Mouse (Mus musculus): ENCODE results near the gene Nat8f2. TPM values are rescaled to one million over a fixed set of nuclear protein-coding genes. Genes with fewer than 3 reads are reported as not detected.
"Not testable (repeated sequence)": the region's sequence is repeated elsewhere in the genome, so short reads cannot be mapped to it uniquely, and the experiment has no call there.

Nat8f2 gene
- polyA plus RNA-seq, 1 experiment: 0.31 TPM

GRCm38 (mm10) chr6:85839982-85840381 is 29.0 kb downstream of the Nat8f2 start:
- 54% methylated on average over 4 of the region's 4 CpGs for WGBS
- no peak overlapping the region for H3K27ac ChIP-seq (ENCODE audit: insufficient read depth, low read length)
- peak in 1 of 2 experiments; percentile 48 for DNase-seq
- TF ChIP-seq POLR2A (IDR thresholded peaks at IDR 0.05; ENCODE audit: borderline replicate concordance, insufficient read depth, low read length) (no peak), CTCF (IDR thresholded peaks at IDR 0.05; ENCODE audit: borderline replicate concordance, insufficient read depth, low read depth, low read length) (no peak)
- H3K27me3 ChIP-seq (ENCODE audit: control insufficient read depth, insufficient read depth, low read length): no peaks in the 10 kb centered on the region
- no peak overlapping the region for H3K4me3 ChIP-seq (replicated peaks; ENCODE audit: insufficient read depth, low read depth, low read length)
- H3K4me1 ChIP-seq (ENCODE audit: control insufficient read depth, insufficient read depth, low read length): no peaks in the 10 kb centered on the region

DNA sequence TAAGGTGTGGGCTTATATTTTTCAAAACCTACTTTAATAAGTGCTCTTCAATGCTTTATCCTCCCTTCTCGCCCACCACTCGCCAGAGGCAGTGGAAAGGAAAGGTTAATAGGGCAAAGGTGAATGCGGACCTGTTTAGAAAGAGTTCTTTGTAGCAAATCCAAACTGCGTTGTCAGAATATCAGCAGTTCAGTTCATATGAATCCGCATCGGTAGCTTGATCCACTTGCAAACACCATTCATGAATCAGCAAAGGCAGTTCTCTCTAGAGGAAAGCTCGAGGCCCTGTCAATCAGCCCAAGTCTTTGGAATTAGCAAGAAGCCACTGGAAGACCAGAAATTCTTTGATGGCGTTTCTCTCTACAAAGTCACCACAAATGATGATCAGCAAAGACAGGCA is 30.3 kb downstream of the Nat8f2 start:
- peak overlapping the region; percentile 13; the same call in 1 of the 2 replicates for H3K27ac ChIP-seq (ENCODE audit: insufficient read depth, low read length)
- 86% methylated on average over 8 of the region's 8 CpGs for WGBS
- no peaks in the 10 kb centered on the region; the same call in 1 of the 2 replicates for H3K4me1 ChIP-seq (ENCODE audit: control insufficient read depth, insufficient read depth, low read length)
- TF ChIP-seq POLR2A (IDR thresholded peaks at IDR 0.05; ENCODE audit: borderline replicate concordance, insufficient read depth, low read length): no peak
- no peak for TF ChIP-seq CTCF (IDR thresholded peaks at IDR 0.05; ENCODE audit: borderline replicate concordance, insufficient read depth, low read depth, low read length)
- H3K27me3 ChIP-seq (ENCODE audit: control insufficient read depth, insufficient read depth, low read length): no peaks in the 10 kb centered on the region
- no peak for DNase-seq
- no peak overlapping the region for H3K4me3 ChIP-seq (replicated peaks; ENCODE audit: insufficient read depth, low read depth, low read length)

DNA sequence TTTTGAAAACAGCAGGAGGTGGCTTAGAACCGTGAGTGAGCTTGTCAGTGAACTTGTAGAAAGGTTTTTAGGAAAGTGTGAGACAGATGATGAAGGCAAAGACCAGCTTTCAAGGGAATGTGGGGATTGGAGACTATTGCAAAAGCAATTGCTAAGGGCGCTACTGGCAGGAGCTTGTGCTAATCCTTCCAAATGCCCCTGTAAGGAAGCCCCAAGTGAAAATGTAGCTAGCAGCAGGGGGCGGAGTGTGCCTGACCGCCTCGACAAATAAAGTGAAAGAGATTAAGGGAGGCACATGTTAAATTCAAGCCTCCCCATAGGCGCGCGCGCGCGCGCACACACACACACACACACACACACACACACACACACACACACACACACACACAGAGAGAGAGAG is 31.7 kb downstream of the Nat8f2 start:
- not testable (repeated sequence) for H3K4me3 ChIP-seq (replicated peaks; ENCODE audit: insufficient read depth, low read depth, low read length); H3K27me3 ChIP-seq (ENCODE audit: control insufficient read depth, insufficient read depth, low read length); H3K27ac ChIP-seq (ENCODE audit: insufficient read depth, low read length); H3K4me1 ChIP-seq (ENCODE audit: control insufficient read depth, insufficient read depth, low read length)
- peak in 1 of 2 experiments; percentile 29 for DNase-seq
- WGBS: 26% methylated on average over 12 of the region's 12 CpGs

DNA sequence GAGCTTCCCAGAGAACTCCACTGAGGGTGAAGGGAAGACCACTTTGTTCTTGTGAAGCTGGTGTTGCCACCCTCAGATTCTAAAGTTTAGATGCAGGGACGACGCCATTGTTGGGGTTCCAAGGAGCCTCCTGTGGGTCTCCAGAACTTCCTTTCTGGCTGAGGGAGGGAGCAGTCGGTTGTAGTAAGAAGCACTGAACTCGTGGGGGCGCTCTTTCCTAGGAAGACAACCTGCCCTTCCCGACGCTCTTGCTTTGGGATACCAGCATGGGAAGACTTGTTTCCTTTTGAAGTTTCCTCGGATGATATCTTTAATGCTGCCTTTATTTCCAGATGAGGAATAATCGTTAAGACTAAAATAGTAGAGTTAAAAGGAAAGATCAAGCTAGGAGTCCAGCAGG is 32.1 kb downstream of the Nat8f2 start:
- not testable (repeated sequence) for H3K27me3 ChIP-seq (ENCODE audit: control insufficient read depth, insufficient read depth, low read length); H3K27ac ChIP-seq (ENCODE audit: insufficient read depth, low read length); H3K4me3 ChIP-seq (replicated peaks; ENCODE audit: insufficient read depth, low read depth, low read length); H3K4me1 ChIP-seq (ENCODE audit: control insufficient read depth, insufficient read depth, low read length)
- DNase-seq: peak; percentile 30 to 53
- 10% methylated on average over 9 of the region's 9 CpGs for WGBS

GRCm38 (mm10) chr6:85836098-85836497 is 32.9 kb downstream of the Nat8f2 start:
- not testable (repeated sequence) for DNase-seq; H3K4me1 ChIP-seq (ENCODE audit: control insufficient read depth, insufficient read depth, low read length); H3K27ac ChIP-seq (ENCODE audit: insufficient read depth, low read length); H3K27me3 ChIP-seq (ENCODE audit: control insufficient read depth, insufficient read depth, low read length); H3K4me3 ChIP-seq (replicated peaks; ENCODE audit: insufficient read depth, low read depth, low read length)
- 57% methylated on average over 5 of the region's 5 CpGs for WGBS

GRCm38 (mm10) chr6:85835104-85835503 is 33.9 kb downstream of the Nat8f2 start:
- DNase-seq; H3K4me1 ChIP-seq (ENCODE audit: control insufficient read depth, insufficient read depth, low read length); H3K27ac ChIP-seq (ENCODE audit: insufficient read depth, low read length); H3K4me3 ChIP-seq (replicated peaks; ENCODE audit: insufficient read depth, low read depth, low read length); H3K27me3 ChIP-seq (ENCODE audit: control insufficient read depth, insufficient read depth, low read length): not testable (repeated sequence)
- WGBS: 79% methylated on average over 1 of the region's 2 CpGs

GRCm38 (mm10) chr6:85834504-85835100 is 34.4 kb downstream of the Nat8f2 start:
- not testable (repeated sequence) for H3K27ac ChIP-seq (ENCODE audit: insufficient read depth, low read length); H3K27me3 ChIP-seq (ENCODE audit: control insufficient read depth, insufficient read depth, low read length); H3K4me3 ChIP-seq (replicated peaks; ENCODE audit: insufficient read depth, low read depth, low read length); H3K4me1 ChIP-seq (ENCODE audit: control insufficient read depth, insufficient read depth, low read length)
- peak; percentile 38 to 55 for DNase-seq

- DNase-seq: no peak
Observed at GRCm38 (mm10) chr6:85831796-85832321, 37.1 kb downstream of the Nat8f2 start, which contains the start of gene Nat8. TSS of gene Nat8 (minus strand) at chr6:85832082.

GRCm38 (mm10) chr6:85829462-85829861 is 39.5 kb downstream of the Nat8f2 start:
- no peak overlapping the region for H3K4me3 ChIP-seq (replicated peaks; ENCODE audit: insufficient read depth, low read depth, low read length)

More at GRCm38 (mm10) chr6:85831796-85832321, 37.1 kb downstream of the Nat8f2 start, which contains the start of gene Nat8:
- Histone ChIP-seq H3K4me1 (ENCODE audit: control insufficient read depth, insufficient read depth, low read length) (no peaks in the 10 kb centered on the region; the same call in 1 of the 2 replicates), H3K27ac (ENCODE audit: insufficient read depth, low read length) (no peak within 1 kb of the TSS), H3K27me3 (ENCODE audit: control insufficient read depth, insufficient read depth, low read length) (no peaks in the 10 kb centered on the region), H3K4me3 (replicated peaks; ENCODE audit: insufficient read depth, low read depth, low read length) (no peak within 1 kb of the TSS)
- WGBS: 82% methylated on average over 7 of the region's 7 CpGs
- TF ChIP-seq POLR2A (IDR thresholded peaks at IDR 0.05; ENCODE audit: borderline replicate concordance, insufficient read depth, low read length): no peak
- no peak for TF ChIP-seq CTCF (IDR thresholded peaks at IDR 0.05; ENCODE audit: borderline replicate concordance, insufficient read depth, low read depth, low read length)

More at GRCm38 (mm10) chr6:85829462-85829861, 39.5 kb downstream of the Nat8f2 start:
- no peak for DNase-seq
- no peak overlapping the region for H3K27ac ChIP-seq (ENCODE audit: insufficient read depth, low read length)
- TF ChIP-seq CTCF (IDR thresholded peaks at IDR 0.05; ENCODE audit: borderline replicate concordance, insufficient read depth, low read depth, low read length): no peak
- no peak for TF ChIP-seq POLR2A (IDR thresholded peaks at IDR 0.05; ENCODE audit: borderline replicate concordance, insufficient read depth, low read length)
- H3K4me1 ChIP-seq (ENCODE audit: control insufficient read depth, insufficient read depth, low read length): no peaks in the 10 kb centered on the region; the same call in 1 of the 2 replicates
- WGBS: 89% methylated on average over 1 of the region's 1 CpGs
- H3K27me3 ChIP-seq (ENCODE audit: control insufficient read depth, insufficient read depth, low read length): no peaks in the 10 kb centered on the region

Data from cerebellum, adult 2 months (tissue).